Mouse (Mus musculus) monocyte, adult 2 months (primary cell): ENCODE measurements around the gene Dynlt1b.
"Not testable (repeated sequence)": the region's sequence is repeated elsewhere in the genome, so short reads cannot be mapped to it uniquely, and the experiment has no call there.

Source experiments
- DNase-seq, 2 experiments: peaks; one replicate each; pipeline ENCODE4 v3.0.0; 2022; ENCODE audit warnings: low spot score in 2 of 2, low read depth in 1 of 2

The Dynlt1b gene

DNA sequence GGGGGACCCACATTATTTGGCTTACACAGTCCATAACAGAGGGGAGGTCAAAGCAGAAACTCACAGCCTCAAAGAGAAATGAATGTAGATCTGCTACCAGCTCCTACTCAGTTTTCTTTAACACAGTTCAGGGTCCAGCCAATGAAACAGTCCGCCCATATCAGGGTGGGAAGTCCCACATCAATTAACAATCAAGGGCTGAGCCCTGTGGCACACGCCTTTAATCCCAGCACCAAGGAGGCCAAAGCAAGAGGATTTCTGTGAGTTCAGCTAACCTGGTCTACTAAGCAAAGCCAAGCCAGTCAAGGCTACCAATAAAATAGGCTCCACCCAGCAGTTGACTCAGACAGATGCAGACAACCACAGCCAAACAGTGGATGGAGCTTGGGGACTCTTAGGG lies 7.5 kb upstream of the Dynlt1b start:
- not testable (repeated sequence) for DNase-seq

- DNase-seq, result not testable (repeated sequence)
Measured at GRCm38 (mm10) chr17:6422805-6423204, 7.1 kb upstream of the Dynlt1b start.

- DNase-seq, result not testable (repeated sequence)
Measured at GRCm38 (mm10) chr17:6424294-6424980, 5.5 kb upstream of the Dynlt1b start.

DNA sequence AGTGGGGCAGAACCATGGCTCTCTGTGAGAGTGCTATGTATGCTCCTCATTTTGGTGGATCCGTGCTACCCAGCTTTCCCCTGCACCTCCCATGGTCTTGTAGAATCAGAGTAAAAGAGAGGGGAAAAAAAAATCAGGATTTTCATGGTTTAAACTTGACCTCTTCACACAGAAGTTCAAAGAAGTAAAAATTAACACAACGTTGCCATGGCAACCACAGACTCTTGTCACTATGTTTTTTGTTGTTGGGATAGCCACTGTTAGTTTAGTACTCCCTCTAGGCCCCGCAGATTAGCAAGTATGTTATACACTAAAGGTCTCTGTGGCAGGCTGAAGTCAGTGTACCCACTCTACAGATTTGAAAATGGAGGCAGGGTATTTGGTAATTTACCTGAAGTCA lies 4.6 kb upstream of the Dynlt1b start:
- DNase-seq, result not testable (repeated sequence)

DNA sequence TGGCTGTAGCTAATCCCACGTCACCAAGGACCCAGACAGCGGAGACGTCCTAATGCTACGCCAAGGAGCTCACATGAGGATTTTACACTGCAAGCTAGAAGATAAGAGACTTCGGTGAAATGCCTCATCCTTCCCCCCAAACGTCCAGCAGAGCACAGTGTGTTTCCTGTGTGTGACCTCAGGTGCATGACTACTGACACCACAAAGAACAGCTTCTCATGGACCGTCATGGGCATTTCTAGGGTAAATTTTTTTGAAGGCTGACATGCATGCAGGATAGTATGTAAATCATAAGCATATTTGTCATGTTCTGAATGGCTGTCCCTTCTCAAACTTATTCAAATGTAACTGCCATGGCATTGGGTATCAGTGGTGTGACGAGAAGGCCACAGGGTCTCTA lies 3.0 kb upstream of the Dynlt1b start:
- DNase-seq, result not testable (repeated sequence)

- DNase-seq, result not testable (repeated sequence)
Measured at GRCm38 (mm10) chr17:6428926-6429325, 986 bp upstream of the Dynlt1b start.

- not testable (repeated sequence) for DNase-seq
Measured at GRCm38 (mm10) chr17:6430410-6431001, 594 bp downstream of the Dynlt1b start.

GRCm38 (mm10) chr17:6432456-6432855 lies 2.5 kb downstream of the Dynlt1b start:
- DNase-seq, result not testable (repeated sequence)

- not testable (repeated sequence) for DNase-seq
Measured at GRCm38 (mm10) chr17:6433691-6434090, 3.8 kb downstream of the Dynlt1b start.

GRCm38 (mm10) chr17:6438080-6438479 lies 8.2 kb downstream of the Dynlt1b start:
- DNase-seq, result not testable (repeated sequence)

DNA sequence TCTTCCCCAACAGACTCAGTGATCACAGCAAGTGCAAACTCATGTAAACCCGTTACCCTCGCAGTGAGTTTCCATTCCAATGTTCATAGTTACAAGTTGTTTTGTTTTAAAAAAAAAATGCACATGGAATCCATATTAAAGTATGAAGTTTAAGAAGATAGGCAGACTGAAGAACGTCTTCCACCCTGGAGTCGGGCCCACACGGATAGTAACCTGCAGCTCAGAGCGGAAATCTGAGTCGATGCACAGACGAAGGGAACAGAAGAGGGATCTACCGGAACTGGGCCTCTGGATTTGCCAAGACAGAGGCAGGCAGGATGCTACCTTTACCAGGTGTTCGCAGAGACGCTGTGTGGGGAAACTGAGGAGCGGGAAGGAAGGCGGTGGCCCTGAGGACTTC lies 10.0 kb downstream of the Dynlt1b start:
- not testable (repeated sequence) for DNase-seq

GRCm38 (mm10) chr17:6440493-6441077 lies 10.7 kb downstream of the Dynlt1b start:
- DNase-seq, result not testable (repeated sequence)

GRCm38 (mm10) chr17:6441254-6441653 lies 11.3 kb downstream of the Dynlt1b start:
- DNase-seq, result not testable (repeated sequence)

GRCm38 (mm10) chr17:6442513-6442912 lies 12.6 kb downstream of the Dynlt1b start:
- DNase-seq, result not testable (repeated sequence)

DNA sequence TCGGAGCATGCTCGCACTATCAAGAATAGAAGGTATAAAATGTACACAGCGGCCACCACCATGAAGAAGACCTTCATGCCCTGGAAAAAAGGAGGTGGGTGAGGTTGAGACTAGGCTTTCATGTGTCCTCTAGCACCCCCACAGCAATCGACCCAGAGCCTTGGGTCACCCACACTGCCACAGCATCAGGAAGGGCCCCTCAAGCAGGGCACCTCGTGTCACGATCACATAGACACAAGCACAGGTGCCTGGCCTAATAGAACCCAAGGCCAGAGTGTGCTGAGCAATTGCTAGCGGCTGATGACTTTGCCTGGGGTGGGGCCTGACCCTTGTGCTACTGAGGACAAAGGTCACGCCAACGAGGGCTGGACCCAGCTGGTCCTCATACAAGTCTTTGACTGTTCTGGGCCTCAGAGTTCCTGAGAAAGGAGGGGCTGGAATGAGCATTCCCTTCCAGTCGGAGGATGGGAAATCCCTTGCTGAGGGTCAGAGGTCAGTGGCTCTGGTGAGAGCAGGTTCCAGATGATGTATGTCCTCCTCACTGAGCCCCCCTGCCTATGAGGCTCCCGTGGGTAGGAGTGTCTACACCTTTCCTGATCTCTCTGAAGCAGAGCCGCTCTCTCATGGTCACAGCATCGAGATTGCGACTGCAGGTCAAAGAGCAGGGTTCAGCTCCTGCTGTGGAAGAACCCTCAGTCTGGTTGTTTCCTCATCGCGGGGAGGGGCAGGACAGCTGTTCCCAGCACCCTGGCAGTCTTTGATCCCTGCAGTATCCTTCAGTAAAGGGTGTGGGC lies 16.1 kb downstream of the Dynlt1b start:
- DNase-seq, result not testable (repeated sequence)

DNA sequence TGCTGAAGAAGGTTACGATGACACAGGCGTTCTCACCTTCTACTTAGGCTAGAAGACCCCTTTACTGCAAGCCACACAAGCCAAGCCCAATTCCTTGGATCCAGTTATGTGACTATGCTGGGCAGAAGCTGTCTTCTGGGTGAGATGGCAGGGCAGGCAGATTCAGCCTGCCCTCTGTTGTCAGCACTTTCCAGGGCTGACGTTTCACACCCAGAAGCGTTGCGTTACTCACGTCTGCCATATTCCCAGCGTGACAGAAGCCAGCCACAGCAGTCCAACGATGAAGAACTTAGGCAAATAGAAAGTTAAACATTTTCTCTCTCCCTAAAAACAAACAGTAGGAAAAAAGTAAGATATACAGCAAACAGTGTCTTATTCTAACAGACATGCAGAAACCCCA lies 18.4 kb downstream of the Dynlt1b start:
- DNase-seq, result not testable (repeated sequence)

DNA sequence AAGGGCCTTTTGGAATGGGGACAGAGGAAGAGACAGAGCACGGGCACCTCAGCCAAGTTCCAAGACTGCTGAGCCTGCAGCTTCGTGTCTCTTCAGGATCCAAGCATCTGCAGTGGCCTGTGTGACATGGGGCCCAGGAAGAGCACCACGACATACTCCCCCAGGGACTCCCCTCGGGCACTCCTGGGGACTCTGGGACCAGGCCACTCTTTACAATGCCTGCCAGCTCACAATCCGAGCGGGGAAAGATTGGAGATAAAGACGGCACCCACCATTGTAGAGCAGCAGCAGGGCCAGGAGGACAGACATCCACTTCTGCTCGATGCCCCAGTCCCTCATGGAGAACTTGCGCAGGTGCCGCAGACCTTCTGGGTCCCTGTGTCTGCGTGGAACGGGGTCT lies 19.3 kb downstream of the Dynlt1b start:
- not testable (repeated sequence) for DNase-seq

- DNase-seq, result not testable (repeated sequence)
Measured at GRCm38 (mm10) chr17:6451205-6451604, 21.3 kb downstream of the Dynlt1b start.

DNA sequence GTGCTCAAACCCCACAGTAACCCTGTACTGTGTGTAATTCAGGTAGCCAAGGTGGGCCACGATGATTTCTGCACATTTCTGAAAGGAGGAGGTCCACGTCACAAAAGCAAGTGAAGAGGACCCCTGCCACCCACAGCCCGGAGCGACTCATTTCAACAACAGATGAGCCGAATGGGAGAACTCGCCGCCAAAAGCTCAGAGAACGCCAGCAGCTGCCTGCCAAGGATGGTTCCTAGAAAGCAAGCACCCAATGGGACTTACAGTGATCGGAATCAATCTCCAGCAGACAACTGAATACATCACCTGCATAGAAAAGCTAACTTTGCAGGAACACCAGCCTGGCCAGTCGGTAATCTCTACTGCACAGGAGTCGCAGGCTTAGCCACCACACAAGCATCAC lies 22.8 kb downstream of the Dynlt1b start:
- DNase-seq, result not testable (repeated sequence)

DNA sequence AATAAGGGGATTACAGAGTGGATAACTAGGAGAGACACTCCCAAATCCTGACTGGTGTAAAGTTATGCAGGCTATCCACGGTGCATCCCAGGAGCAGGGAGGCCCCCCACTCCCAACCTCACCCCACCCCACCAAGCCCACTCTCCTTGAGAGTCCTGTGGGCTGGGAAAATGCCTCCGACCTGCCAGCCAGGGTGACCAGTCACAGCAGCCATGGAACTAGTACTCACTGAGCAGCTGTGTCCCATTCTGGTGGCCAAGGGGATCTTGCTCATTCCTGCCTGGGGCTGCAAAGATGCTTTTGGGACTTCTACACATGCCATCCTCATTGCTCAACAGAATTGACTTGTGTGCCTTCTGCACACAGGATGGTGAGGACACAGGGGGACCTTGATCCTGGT lies 24.8 kb downstream of the Dynlt1b start:
- DNase-seq, result not testable (repeated sequence)

GRCm38 (mm10) chr17:6455883-6456282 lies 26.0 kb downstream of the Dynlt1b start:
- not testable (repeated sequence) for DNase-seq
